Mouse (Mus musculus) layer of hippocampus, postnatal 14 days (tissue): ENCODE results near the gene Fbxl21. TPM values are rescaled to one million over a fixed set of nuclear protein-coding genes. Genes with fewer than 3 reads are reported as not detected.

Source experiments
- DNase-seq, 2 experiments: peaks; one replicate each; pipeline ENCODE4 v3.0.0; 2021 to 2022; ENCODE audit warnings: low spot score in 2 of 2, mixed read lengths in 1 of 2
- total RNA-seq, 2 experiments: library from RNA; stranded (reverse); gene quantifications; 2 replicates each; pipeline ENCODE4 v1.2.3; 2021

Gene Fbxl21
- total RNA-seq, 2 experiments from 2014 or later: 4.3 to 5.7 TPM

GRCm38 (mm10) chr13:56578097-56578496 is 55.8 kb downstream of the Fbxl21 start:
- DNase-seq: no peak

- no peak for DNase-seq
These were observed 58.2 kb downstream of the Fbxl21 start for GRCm38 (mm10) chr13:56580450-56580849.

GRCm38 (mm10) chr13:56581512-56581911 is 59.2 kb downstream of the Fbxl21 start:
- no peak for DNase-seq

GRCm38 (mm10) chr13:56581961-56582434 is 59.7 kb downstream of the Fbxl21 start:
- no peak for DNase-seq

GRCm38 (mm10) chr13:56582720-56583119 is 60.4 kb downstream of the Fbxl21 start:
- no peak for DNase-seq

GRCm38 (mm10) chr13:56586046-56586445 is 63.8 kb downstream of the Fbxl21 start:
- no peak for DNase-seq

Other genes with a start within 250 kb of the Fbxl21 start
- gene Cxcl14, start 225.9 kb upstream of the Fbxl21 start, total RNA-seq: 100 to 1,000 TPM in 1 of 2 experiments, 10 to 100 TPM in 1; 98.6 to 114 TPM
- gene Gm3045, start 95.9 kb upstream of the Fbxl21 start, total RNA-seq: not detected
- gene Slc25a48, start 84.1 kb upstream of the Fbxl21 start, total RNA-seq: under 1 TPM in 1 of 2 experiments, not detected in 1; 0.12 TPM
- not detected for gene Il9, start 40.2 kb upstream of the Fbxl21 start, total RNA-seq
- not detected for gene Lect2, start 26.0 kb downstream of the Fbxl21 start, total RNA-seq
- 1 to 10 TPM; 3.3 to 4.7 TPM for gene Tgfbi, start 87.1 kb downstream of the Fbxl21 start, total RNA-seq
- gene Smad5, start 180.5 kb downstream of the Fbxl21 start, total RNA-seq: 10 to 100 TPM; 26.5 to 28.7 TPM
- 1 to 10 TPM; 1.6 to 1.7 TPM for gene Gm45623, start 231.4 kb downstream of the Fbxl21 start, total RNA-seq